In genomic region chr16:18345243-18345642, GRCm38 (mm10) we compare ENCODE assay signal across 8 mouse cellular contexts. TPM values are rescaled to one million over a fixed set of nuclear protein-coding genes. Genes with fewer than 3 reads are reported as not detected.
DNase-seq lines count a peak whose midpoint lies in the region; ATAC-seq and TF ChIP-seq lines count a peak whose summit lies in the region.

No protein-coding gene starts in this region.

- H3K27me3 ChIP-seq in heart, adult 2 months (ENCODE audit: control insufficient read depth, insufficient read depth, low read length) = no peaks in the 10 kb centered on the region
- H3K27me3 ChIP-seq in limb, embryonic 12.5 days = peaks cover 37% of the 10 kb centered on the region

- 0 out of 2 replicates have a peak, but pooled peaks have one; percentile 3 for ATAC-seq in limb, embryonic 12.5 days (ENCODE audit: insufficient number of reproducible peaks, insufficient read depth, low FRiP score, low TSS enrichment, low read depth)

- intact Hi-C loops in heart, adult 2 months (cut with DNase I) = loop anchor here (2.0 to 5.0 kb wide), 4 partner anchors 62 to 512 kb away; no protein-coding TSS in a partner anchor

- no peak overlapping the region for H3K4me3 ChIP-seq in heart, adult 2 months
- H3K4me3 ChIP-seq in limb, embryonic 12.5 days (replicated peaks) = no peak overlapping the region

- TF ChIP-seq POLR2A in heart, adult 2 months (IDR thresholded peaks at IDR 0.05; ENCODE audit: insufficient read depth, low read depth, low read length) = no peak

- peak; percentile 89 for TF ChIP-seq CTCF in heart, adult 2 months (IDR thresholded peaks at IDR 0.05)

- WGBS in heart, adult 2 months = 6% methylated on average over 3 of the region's 3 CpGs
- WGBS in limb, embryonic 12.5 days = 4% methylated on average over 3 of the region's 3 CpGs

- DNase-seq in 3T3-L1 (ENCODE audit: low read depth, low spot score) = peak; percentile 99
- peak; percentile 84 for DNase-seq in adrenal gland, adult 8-10 months
- DNase-seq in embryo, embryonic 11.5 days (ENCODE audit: low read depth, low spot score) = peak; percentile 83
- DNase-seq in heart, adult 2 months = peak; percentile 82 to 86
- peak; percentile 96 for DNase-seq in kidney, adult 9 months
- DNase-seq in monocyte, adult 2 months (ENCODE audit: low read depth in 1 of 2, low spot score in 2 of 2) = peak; percentile 52 to 58
- peak; percentile 76 to 80 for DNase-seq in spleen, postnatal 36 days (ENCODE audit: low spot score in 2 of 2)

- H3K36me3 ChIP-seq in heart, adult 2 months (ENCODE audit: control insufficient read depth, insufficient read depth, low read length) = no peaks in the 10 kb centered on the region
- H3K36me3 ChIP-seq in limb, embryonic 12.5 days = no peaks in the 10 kb centered on the region

- H3K79me2 ChIP-seq in heart, adult 2 months (replicated peaks; ENCODE audit: control insufficient read depth, insufficient read depth, low read length) = no peaks in the 10 kb centered on the region

- TF ChIP-seq EP300 in heart, adult 2 months (IDR thresholded peaks at IDR 0.05; ENCODE audit: insufficient read depth, low read depth, low read length) = peak; percentile 60; the same call in 1 of the 2 replicates

- H3K9me3 ChIP-seq in limb, embryonic 12.5 days = no peaks in the 10 kb centered on the region

- H3K9ac ChIP-seq in heart, adult 2 months (ENCODE audit: low read depth, low read length) = no peak overlapping the region
- no peak overlapping the region for H3K9ac ChIP-seq in limb, embryonic 12.5 days (replicated peaks)

- no peak overlapping the region for H3K4me2 ChIP-seq in limb, embryonic 12.5 days

- no peak overlapping the region; the same call in 1 of the 2 replicates for H3K27ac ChIP-seq in heart, adult 2 months
- H3K27ac ChIP-seq in limb, embryonic 12.5 days = no peak overlapping the region

- peaks cover 9% of the 10 kb centered on the region for H3K4me1 ChIP-seq in heart, adult 2 months (ENCODE audit: control insufficient read depth, insufficient read depth, low read length)
- H3K4me1 ChIP-seq in limb, embryonic 12.5 days (replicated peaks) = peaks cover 19% of the 10 kb centered on the region

RNA-seq across cellular contexts. Expression of gene Tango2, which starts 2.7 kb away (rescaled TPM):
- total RNA-seq in adrenal gland, adult 8-10 months (2022) = 10 to 100 TPM; 45.4 to 68.0 (median 52.7) TPM
- total RNA-seq in heart, adult 2 months (2021) = 100 to 1,000 TPM; 173 to 181 TPM
- polyA plus RNA-seq in heart, adult 2 months (2012; rRNA removed) = 283 and 382 TPM in 2 replicates
- polyA plus RNA-seq in limb, embryonic 12.5 days (2016; fragmentation: Nextera tagmentation; extraction: Ambion mirVana) = 21.7 and 21.8 TPM in 2 replicates

RNA-seq across cellular contexts. Expression of gene Arvcf, which starts 2.7 kb away (rescaled TPM):
- total RNA-seq in adrenal gland, adult 8-10 months (2022) = 10 to 100 TPM; 25.5 to 67.0 (median 52.7) TPM
- 10 to 100 TPM; 14.4 to 16.4 TPM for total RNA-seq in heart, adult 2 months (2021)
- polyA plus RNA-seq in heart, adult 2 months (2012; rRNA removed) = 13.9 and 17.0 TPM in 2 replicates
- 46.3 and 50.6 TPM in 2 replicates for polyA plus RNA-seq in limb, embryonic 12.5 days (2016; fragmentation: Nextera tagmentation; extraction: Ambion mirVana)

RNA-seq across cellular contexts. Expression of gene Dgcr8, which starts 56.2 kb away (rescaled TPM):
- 10 to 100 TPM; 24.4 to 48.7 (median 32.9) TPM for total RNA-seq in adrenal gland, adult 8-10 months (2022)
- total RNA-seq in heart, adult 2 months (2021) = 10 to 100 TPM; 10.7 to 13.2 TPM
- 8.7 and 14.5 TPM in 2 replicates for polyA plus RNA-seq in heart, adult 2 months (2012; rRNA removed)
- polyA plus RNA-seq in limb, embryonic 12.5 days (2016; fragmentation: Nextera tagmentation; extraction: Ambion mirVana) = 41.7 and 42.9 TPM in 2 replicates
